Mouse (Mus musculus) kidney, adult 18-20 months (tissue): Measurements from ENCODE around the gene Nsun6.

Source experiments
- DNase-seq: peaks from one replicate; pipeline ENCODE4 v3.0.0; 2021

The Nsun6 gene

DNA sequence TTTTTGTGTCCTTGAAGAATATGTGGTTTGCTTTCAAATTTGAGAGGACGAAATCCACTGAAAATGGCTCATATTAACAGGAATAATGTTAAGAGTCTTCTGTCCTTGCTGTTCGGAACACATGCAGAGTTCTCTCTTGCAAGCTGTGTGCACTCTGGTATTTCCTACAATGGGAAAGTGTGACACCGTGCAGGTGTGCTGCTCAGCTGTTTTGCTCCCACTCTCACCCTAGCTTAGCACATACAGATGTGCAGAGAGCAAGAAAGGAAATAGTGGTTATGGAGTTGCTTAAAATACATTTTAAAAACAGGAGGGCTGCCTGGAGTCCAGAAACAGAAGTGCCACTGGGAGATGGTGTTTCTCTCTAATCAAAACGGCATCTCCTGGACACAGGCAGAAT lies 65.5 kb downstream of the Nsun6 start:
- DNase-seq, result no peak

DNA sequence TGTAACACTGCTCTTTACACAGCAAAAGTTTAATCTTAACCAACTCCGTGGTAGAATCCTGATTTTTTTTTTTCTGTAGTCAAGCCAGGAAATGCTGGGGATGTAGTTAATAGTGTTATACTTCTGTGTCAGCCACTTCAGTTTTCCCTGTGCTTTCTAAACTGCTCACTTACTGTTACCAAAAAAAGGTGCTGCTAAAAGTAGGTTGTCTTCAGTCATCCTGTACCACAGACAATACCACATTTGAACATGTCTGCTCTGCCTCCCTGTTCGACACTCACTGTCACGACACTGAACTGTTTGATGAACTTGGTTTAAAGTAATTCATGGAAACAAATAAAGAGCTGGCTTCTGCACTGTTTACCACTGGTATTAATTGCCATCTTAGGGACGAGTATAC lies 66.4 kb downstream of the Nsun6 start:
- DNase-seq, result no peak

DNA sequence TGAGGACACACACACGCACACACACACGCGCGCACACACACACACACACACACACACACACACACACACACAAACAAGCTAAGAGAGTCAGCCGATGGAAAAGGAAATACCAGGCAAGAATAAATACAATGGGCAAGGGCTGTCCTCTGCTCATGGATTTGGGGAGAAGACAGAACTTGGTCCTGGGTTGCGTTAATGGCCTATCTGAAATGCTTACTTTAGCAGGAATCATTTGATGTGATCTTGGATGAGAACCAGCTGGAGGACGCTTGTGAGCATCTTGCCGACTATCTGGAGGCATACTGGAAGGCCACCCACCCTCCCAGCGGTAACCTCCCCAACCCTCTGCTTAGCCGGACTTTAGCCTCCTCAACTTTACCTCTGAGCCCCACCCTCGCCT lies 70.8 kb downstream of the Nsun6 start:
- no peak for DNase-seq

GRCm38 (mm10) chr2:14961493-14961892 lies 93.4 kb downstream of the Nsun6 start:
- DNase-seq, result no peak

DNA sequence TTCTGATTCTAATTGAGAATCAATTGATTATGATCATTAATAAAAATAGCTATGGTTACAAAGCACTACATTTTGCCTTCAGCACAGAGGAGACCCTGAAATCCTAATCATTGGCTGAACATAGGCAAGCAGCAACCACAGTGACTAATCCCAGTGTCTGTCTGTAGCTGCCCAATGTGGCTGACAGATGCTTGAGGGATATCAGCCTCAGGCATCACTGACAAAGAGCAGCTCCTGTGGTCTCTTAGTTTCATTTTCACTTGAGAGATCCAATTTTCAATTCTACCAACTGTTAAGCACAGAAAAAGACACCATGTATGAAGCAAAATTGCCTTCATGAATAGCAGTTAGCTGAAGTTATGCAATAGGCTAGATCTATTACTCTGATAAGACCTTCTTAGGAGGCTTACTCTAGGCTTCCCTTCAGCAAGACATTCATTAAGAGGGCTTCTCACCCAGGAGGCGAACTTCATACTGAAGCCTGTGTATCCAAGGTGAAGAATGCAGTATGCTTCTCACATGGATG lies 93.8 kb downstream of the Nsun6 start:
- no peak for DNase-seq

- no peak for DNase-seq
These were observed 101.8 kb downstream of the Nsun6 start for GRCm38 (mm10) chr2:14953090-14953489.
